Mouse (Mus musculus): Measurements from ENCODE around the gene Ptchd3.

Gene Ptchd3

GRCm38 (mm10) chr11:121829947-121830346 is at the start of gene Ptchd3:
Gene Ptchd3, plus strand, starts transcription at chr11:121830247.
- no peak for DNase-seq (ENCODE audit: low spot score)

- no peak for DNase-seq (ENCODE audit: low spot score)
These were observed 48.2 kb upstream of the Ptchd3 start for GRCm38 (mm10) chr11:121781831-121782230.

DNA sequence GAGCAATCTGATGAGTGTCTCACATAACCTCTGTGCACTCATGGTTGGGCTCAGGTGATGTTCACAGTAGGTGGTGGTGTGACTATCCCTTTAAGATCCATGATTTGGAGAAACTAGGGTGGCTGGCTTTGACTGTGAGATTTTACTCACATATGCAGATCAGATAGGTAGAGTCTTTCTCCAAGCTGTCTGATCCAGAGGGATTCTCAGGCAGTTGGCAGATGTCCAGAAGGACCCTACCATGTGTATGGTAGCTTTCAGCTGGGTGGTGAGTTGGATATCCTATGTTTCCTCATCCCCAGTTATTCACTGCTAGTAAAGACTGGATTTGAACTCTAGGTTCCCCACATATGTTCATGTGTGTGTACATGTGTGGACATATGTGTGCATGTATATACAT is 42.6 kb upstream of the Ptchd3 start:
- no peak for DNase-seq (ENCODE audit: low spot score)

- DNase-seq (ENCODE audit: low spot score), result no peak
These were observed 40.5 kb upstream of the Ptchd3 start for GRCm38 (mm10) chr11:121789566-121789965.

DNA sequence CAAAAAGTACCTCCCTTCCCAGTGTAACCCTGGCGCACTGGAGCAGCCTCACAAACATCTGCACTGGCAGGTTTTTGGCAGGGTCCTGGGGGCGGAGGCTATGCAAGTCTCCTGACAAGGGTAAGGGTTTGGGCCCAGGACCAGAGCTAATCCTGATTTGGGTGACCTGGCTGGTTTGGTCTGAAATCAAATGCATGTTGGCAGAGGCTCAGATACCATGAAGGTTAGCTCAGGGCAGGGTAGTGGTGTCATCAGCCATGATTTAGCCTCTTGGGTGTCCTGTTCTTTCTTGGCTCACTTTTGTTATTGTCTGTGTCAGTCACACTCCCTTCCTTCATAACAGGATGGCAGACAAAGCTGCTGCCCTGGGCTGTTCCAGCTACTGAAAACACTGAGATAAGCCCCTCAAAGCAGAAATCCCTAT is 39.4 kb upstream of the Ptchd3 start:
- DNase-seq (ENCODE audit: low spot score), result no peak

DNA sequence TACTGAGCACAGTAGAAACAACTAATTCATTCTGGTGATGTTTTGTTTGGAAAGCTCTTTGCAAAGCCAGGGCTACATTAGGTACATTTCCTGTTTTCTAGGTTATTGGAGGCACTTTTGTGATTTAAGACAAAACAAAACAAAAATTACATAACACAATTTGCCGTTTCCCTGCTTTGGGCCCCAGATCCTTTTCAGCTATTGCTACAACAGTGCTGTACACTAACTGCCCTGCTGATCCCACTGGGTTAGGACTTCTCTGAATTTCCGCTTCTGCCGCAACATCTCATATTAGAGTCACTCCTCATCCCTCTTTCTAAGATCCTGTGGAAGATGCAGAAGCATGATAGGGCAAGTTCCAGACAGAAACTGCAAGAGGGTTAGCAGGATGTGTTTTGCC is 38.6 kb upstream of the Ptchd3 start:
- DNase-seq (ENCODE audit: low spot score), result no peak

DNA sequence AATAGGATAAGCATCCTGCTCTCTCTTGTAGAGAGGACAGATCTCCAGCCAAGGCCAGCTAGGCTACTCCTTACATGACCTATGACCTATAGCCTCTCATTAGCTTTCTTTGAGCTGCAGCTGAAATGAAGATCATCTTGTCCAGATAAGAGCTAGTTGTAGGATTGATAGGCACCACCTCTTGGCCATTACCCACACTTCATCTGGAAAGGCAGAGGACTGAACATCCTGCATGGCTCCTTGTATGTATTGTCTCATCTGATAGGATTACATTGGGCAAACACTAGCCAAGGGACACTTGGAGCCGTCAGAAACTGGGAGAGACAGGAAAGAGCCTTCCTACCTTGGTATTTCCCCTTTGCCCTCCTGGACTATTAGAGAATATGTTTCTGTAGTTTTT is 38.1 kb upstream of the Ptchd3 start:
- no peak for DNase-seq (ENCODE audit: low spot score)

DNA sequence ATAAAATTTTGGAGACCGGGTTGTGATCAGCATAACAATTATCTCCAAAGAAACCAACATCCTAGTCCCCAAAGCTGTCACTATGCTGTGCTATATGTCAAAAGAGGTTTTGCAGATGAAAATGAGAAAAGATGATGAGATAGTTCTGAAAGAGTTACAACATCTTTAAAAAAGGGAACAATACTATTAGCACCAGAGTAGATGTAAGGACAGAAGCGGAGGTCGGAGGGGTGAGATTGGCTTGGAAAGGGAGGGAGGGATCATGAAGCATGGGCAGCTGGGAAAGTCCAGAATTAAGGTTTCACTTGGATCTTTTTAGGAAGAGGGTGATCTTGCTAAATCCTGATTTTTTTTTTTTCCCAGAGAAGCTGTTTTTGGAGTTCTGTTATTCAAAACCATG is 36.5 kb upstream of the Ptchd3 start:
- no peak for DNase-seq (ENCODE audit: low spot score)

DNA sequence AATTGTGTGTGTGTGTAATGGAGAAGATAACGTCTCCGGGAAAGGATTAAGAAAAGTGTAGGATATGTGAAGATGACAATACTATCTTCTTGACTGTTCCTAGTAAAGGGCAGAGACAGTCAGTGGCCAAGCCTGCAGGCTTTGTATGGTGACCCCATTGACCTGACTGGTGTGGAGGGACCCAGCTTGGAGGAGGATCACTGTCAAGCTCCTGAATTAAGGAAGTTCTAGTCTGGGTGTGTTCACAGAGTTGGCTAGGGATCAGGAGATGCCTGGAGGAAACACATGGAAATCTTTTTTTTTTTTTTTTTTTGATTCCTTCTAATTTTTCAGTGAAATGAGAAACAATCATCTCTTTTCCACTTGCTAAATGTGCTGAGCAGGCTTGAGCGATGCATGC is 35.9 kb upstream of the Ptchd3 start:
- DNase-seq (ENCODE audit: low spot score), result no peak

DNA sequence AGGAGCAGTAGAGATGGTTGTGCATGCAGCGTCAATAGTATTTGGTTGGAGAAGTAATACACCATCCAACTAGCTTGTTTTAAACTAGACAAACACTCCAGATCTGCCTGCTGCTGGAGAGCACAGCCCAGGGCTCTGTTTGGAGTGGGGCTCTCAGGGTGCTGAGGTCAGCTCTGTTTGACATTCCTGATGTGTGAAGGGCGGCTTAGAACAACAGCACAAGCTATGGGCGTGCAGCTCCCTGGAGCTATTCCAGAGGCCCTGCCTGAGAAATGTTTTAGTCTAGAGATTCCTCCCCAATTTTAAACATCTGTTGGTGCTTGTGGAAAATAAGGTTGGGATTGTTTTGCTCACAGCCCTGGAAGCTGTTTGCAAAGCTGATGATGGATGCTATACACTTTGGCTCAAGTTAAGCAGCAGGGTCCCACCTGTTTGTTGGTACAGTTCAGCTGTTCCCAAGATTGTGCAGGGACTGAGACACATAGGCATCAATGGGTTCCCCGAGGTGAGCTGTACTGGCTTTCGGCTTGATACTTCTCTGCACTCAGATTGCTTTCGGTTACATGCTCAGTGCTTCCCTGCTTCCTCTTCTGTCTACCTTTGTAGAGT is 35.4 kb upstream of the Ptchd3 start:
- no peak for DNase-seq (ENCODE audit: low spot score)

DNA sequence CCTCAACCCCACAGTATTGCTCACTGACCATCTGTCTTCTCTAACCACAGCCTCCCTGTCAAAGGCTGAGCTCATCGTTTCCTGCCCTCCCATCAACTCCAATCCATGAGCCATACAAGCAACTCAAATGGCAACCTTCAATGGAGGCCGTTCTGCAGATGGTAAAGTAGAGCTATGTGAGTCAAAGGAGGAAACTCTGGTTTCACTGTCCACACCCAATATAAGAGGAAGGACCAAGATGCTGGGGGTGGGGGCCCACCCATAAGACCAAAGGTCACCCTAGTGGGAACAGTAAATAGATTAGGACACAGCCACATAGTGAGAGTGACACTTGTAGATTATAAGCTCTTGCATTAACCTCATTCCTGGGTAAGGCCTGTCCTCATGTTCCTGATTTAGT is 34.1 kb upstream of the Ptchd3 start:
- no peak for DNase-seq (ENCODE audit: low spot score)

DNA sequence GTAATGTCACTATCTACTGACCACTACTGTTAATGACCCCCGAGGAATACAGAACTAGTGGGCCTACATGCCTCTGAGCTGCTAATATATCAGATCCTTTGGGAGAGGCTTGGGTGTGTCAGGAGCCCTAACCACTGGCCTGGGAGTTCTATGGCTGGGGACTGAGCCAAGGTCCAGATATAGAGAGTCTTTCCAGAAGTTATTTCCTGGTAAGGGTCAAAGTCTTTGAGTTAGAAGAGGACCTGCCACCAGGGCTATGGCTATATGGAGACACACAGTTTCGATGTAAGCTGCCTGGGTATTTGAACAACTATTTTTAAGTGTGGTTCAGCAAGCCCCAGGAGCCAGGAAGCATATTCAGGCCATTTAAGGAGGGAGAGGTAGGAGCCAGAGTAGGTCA is 31.5 kb upstream of the Ptchd3 start:
- no peak for DNase-seq (ENCODE audit: low spot score)

GRCm38 (mm10) chr11:121799746-121800299 is 30.2 kb upstream of the Ptchd3 start:
- DNase-seq (ENCODE audit: low spot score), result no peak

DNA sequence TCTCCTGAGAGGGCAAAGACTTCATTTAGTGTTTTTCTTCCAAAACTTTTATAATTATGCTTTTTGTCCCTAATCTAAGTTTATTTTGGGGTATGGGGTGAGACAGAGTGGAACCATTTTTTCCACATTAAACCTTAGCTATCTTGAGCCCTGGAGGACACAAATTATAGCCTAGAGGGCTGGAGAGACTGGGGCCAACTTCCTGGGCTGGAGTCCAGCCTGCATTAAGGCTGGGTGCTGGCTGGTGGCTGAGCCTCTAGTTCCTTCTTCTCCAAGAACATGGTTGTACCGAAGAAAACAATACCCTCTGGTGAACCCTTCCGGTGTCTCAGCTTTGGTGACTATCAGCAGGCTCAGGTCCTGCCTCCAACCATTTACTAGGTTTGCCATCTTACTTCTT is 27.3 kb upstream of the Ptchd3 start:
- no peak for DNase-seq (ENCODE audit: low spot score)

DNA sequence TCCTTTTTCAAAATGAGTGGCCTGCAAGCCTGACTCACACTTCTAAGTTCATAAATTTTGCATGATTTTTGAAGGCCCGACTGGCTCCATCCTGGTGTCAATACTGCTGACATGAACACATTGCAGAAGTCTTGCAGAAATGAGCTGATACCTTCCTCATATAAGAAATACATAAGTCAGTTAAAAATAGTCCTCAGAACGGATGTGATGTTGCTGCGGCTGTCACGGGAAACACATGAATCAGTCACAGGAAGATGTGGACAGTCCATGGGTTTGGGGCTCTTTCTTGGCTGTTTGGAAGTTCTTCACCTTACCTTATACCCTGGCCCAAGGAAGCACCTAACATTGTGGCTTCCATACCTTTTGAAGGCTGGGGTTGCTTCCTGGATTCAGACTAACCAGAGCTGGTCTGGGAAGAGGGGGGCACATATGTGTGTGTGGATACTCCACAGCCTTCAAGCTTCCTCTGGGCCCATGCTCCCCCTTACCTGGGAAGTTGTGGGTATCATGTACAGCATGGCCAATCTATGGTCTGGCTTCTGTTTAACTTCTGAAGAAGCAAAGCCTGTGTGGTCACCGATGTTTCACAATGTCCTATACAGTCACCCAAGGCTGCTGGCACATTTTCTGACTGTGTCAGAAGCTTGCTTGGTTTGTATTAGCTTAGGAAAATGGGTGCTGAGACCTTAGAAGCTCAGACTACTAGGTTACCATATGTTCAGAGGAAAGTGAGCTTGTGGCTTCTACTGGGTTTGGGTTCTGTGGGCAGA is 25.6 kb upstream of the Ptchd3 start:
- DNase-seq (ENCODE audit: low spot score), result no peak

DNA sequence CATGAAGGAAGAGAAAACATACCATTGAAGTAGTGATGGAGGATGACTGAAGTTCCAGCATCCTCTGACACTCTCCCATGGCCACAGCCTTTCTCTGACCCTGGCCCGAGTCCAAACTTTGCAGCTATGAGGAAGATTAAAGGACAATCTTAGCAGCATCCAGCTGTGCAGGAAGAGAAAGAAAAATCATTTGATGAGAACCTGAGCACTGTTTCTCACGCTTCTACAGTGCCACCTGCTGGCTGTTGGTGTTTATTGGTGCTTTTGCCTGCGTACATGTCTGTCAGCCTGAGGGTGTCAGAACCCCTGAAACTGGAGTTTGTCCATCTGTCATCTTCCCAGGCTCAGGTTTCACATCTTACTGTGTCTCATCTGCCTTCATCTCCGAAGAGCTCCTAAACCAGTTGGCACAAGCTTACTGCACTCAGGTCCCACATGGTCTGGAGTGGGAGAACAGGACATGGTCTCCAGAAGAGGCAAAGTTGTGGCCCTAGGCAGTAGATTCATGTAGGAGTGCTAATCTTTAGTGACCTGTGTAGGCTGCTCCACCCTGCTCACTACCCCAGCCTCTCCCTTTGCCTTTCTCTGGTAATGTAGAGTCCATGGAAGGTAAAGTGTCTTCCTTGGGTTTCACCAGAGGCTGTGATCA is 21.7 kb upstream of the Ptchd3 start:
- peak; percentile 57 for DNase-seq (ENCODE audit: low spot score)

GRCm38 (mm10) chr11:121808866-121809265 is 21.2 kb upstream of the Ptchd3 start:
- DNase-seq (ENCODE audit: low spot score), result no peak

DNA sequence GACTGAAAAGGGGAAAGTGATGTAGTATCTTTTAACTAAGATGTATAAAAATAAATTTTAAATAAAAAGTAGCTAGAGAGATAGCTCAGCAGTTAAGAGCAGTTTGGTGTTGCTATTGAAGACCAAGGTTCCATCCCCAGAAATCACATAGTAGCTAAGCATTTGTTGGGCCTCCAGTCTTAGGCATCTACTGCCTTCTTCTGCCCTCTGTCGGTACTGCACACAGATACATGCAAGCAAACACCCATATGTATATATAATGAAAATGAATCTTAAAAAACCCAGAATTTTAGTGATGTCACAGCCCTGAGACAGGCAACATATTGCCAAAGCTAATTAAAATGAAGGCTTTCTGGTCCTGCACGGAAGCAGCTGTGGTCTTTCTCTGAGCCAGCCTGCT is 15.9 kb downstream of the Ptchd3 start:
- DNase-seq (ENCODE audit: low spot score), result no peak

- DNase-seq (ENCODE audit: low spot score), result peak; percentile 53
These were observed 17.8 kb downstream of the Ptchd3 start for GRCm38 (mm10) chr11:121847790-121848299.

Measured in c-Kit-positive CD71-positive TER-119-positive erythroid progenitor cells, embryonic 14.5 days (primary cell).